Mouse (Mus musculus) cerebellum, adult 2 months (tissue): Measurements from ENCODE around the gene Cyp2c23.

Source experiments
- CTCF ChIP-seq: fragments of 200-500 bp; IDR thresholded peaks from 2 replicates; pipeline ENCODE4 v1.5.1; 2011; ENCODE audit warnings: low read depth, mild to moderate bottlenecking, control low read depth, low read length, moderate library complexity, borderline replicate concordance; ENCODE audit not compliant: insufficient read depth
- POLR2A ChIP-seq: fragments of 200-500 bp; IDR thresholded peaks from 2 replicates; pipeline ENCODE4 v1.6.1; 2011; ENCODE audit warnings: low read length, control low read depth, borderline replicate concordance; ENCODE audit not compliant: insufficient read depth

GRCm38 (mm10) chr19:43974221-43974620 is 54.8 kb downstream of the Cyp2c23 start:
- no peak for TF ChIP-seq CTCF
- no peak for TF ChIP-seq POLR2A
